Comparison of ENCODE assay signal across 17 mouse cellular contexts in genomic region chr9:60063191-60063720, GRCm38 (mm10).
DNase-seq lines count a peak whose midpoint lies in the region; TF ChIP-seq lines count a peak whose summit lies in the region.
"Had no signal": no experiment of that assay in that cellular context is flagged by ENCODE, and none has a peak within 500 bp of the region (broad histone marks: within the 10 kb centered on the region; RNA-seq: fewer than 3 reads in every experiment).

No protein-coding gene starts in this region.

- no peak for TF ChIP-seq CTCF in embryonic fibroblast, embryonic 13.5 days (IDR thresholded peaks at IDR 0.05; ENCODE audit: borderline replicate concordance, insufficient read depth, low read length)

- no peak overlapping the region for H3K4me3 ChIP-seq in embryonic fibroblast, embryonic 13.5 days (ENCODE audit: insufficient read depth, low read length)
- H3K4me3 ChIP-seq: heart, embryonic 10.5 days; heart, embryonic 15.5 days; hindbrain, embryonic 13.5 days had no signal

- peaks cover 6% of the 10 kb centered on the region for H3K4me1 ChIP-seq in embryonic fibroblast, embryonic 13.5 days (ENCODE audit: control insufficient read depth, insufficient read depth, low read length)
- H3K4me1 ChIP-seq: hindbrain, embryonic 13.5 days had no signal

- peak overlapping the region; percentile 68 for H3K27ac ChIP-seq in embryonic fibroblast, embryonic 13.5 days (ENCODE audit: insufficient read depth, low read length)
- H3K27ac ChIP-seq: heart, embryonic 10.5 days; heart, embryonic 15.5 days; hindbrain, embryonic 13.5 days; hindbrain, postnatal 0 days had no signal

- DNase-seq in gastrocnemius, adult 18-20 months (ENCODE audit: low spot score), result peak; percentile 5
- DNase-seq in gastrocnemius, postnatal 25 days, result no peak
- peak; percentile 13 for DNase-seq in 3134 (ENCODE audit: extremely low read depth, insufficient read length, low spot score)
- peak; percentile 18 for DNase-seq in brain, adult 2 months (ENCODE audit: low read depth, low spot score)
- no peak for DNase-seq in layer of hippocampus, postnatal 36 days
- DNase-seq in kidney, postnatal 25 days, result no peak
- no peak for DNase-seq in urinary bladder, postnatal 10 days (ENCODE audit: low spot score)
- DNase-seq: adrenal gland, adult 8-10 months; cerebellum, adult 18-20 months; cerebellum, adult 9-11 months; cerebellum, postnatal 36 days; heart, postnatal 14 days had no signal

- TF ChIP-seq POLR2A in embryonic fibroblast, embryonic 13.5 days (IDR thresholded peaks at IDR 0.05; ENCODE audit: low read depth, low read length), result no peak

Comparison
In these comparisons a context has a peak if more than half of its experiments do, and no peak if none do; other contexts are left out.
1. DNase-seq: peak in gastrocnemius, adult 18-20 months (single experiment), 3134 (single experiment) and brain, adult 2 months (single experiment); none in gastrocnemius, postnatal 25 days (single experiment), layer of hippocampus, postnatal 36 days (0 of 2), kidney, postnatal 25 days (0 of 2) and urinary bladder, postnatal 10 days (single experiment).